Mouse (Mus musculus): Measurements from ENCODE around the gene Wars.

DNA sequence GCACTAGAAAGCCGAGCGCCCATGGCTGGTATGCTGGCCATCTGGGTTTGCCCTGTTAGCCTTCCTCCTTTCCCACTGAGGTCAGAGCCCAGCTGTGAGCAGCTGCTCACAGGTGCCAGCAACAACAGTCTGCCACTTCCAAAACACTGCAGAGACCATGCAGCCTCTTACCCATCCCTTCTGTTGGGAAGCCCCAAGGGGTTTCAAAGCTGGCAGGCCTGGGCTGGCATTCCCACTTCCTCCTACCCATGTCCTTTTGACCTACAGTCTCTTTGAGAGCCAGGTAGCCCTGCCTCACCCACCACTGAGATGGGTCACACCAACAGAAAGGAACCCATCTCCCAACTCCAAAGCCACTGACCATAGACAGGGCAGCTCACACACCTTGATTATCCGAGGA, 60.6 kb downstream of the Wars start:
- no peak for TF ChIP-seq CTCF (conservative IDR thresholded peaks at IDR 0.05; ENCODE audit: low read length)
- TF ChIP-seq NANOG (IDR thresholded peaks at IDR 0.05; ENCODE audit: borderline replicate concordance, low read length): no peak

Data from E14TG2a.4 (cell line).